Mouse (Mus musculus) heart, embryonic 12.5 days (tissue): ENCODE results near the gene Neb. TPM values are rescaled to one million over a fixed set of nuclear protein-coding genes. Genes with fewer than 3 reads are reported as not detected.

ENCODE experiments used
- ATAC-seq: fragments of 200-750 bp; cut with Nextera tagmentation; 2 replicates; pipeline ENCODE4 v1.8.0; 2017; ENCODE audit warnings: moderate TSS enrichment, moderate library complexity; ENCODE audit not compliant: insufficient number of reproducible peaks, low FRiP score
- H3K27ac ChIP-seq: fragments of 300-500 bp; sonication (generic); 2 replicates; pipeline ENCODE4 v1.5.1; 2016; ENCODE audit warnings: mild to moderate bottlenecking, moderate library complexity; ENCODE audit not compliant: poor library complexity, severe bottlenecking
- H3K27me3 ChIP-seq: fragments of 300-500 bp; sonication (generic); replicated peaks from 2 replicates; pipeline ENCODE4 v1.6.1; 2016; ENCODE audit warnings: mild to moderate bottlenecking, moderate library complexity
- H3K36me3 ChIP-seq: fragments of 300-500 bp; sonication (generic); 2 replicates; pipeline ENCODE4 v1.6.1; 2016; ENCODE audit warnings: mild to moderate bottlenecking, moderate library complexity
- H3K4me1 ChIP-seq: fragments of 300-500 bp; sonication (generic); replicated peaks from 2 replicates; pipeline ENCODE4 v1.6.1; 2016; ENCODE audit warnings: mild to moderate bottlenecking
- H3K4me2 ChIP-seq: fragments of 300-500 bp; sonication (generic); 2 replicates; pipeline ENCODE4 v1.6.1; 2016; ENCODE audit warnings: mild to moderate bottlenecking, moderate library complexity
- H3K4me3 ChIP-seq: fragments of 300-500 bp; sonication (generic); 2 replicates; pipeline ENCODE4 v1.5.1; 2016; ENCODE audit warnings: mild to moderate bottlenecking
- H3K9ac ChIP-seq: fragments of 300-500 bp; sonication (generic); 2 replicates; pipeline ENCODE4 v1.6.1; 2016; ENCODE audit warnings: mild to moderate bottlenecking, moderate library complexity
- H3K9me3 ChIP-seq: fragments of 300-500 bp; sonication (generic); replicated peaks from 2 replicates; pipeline ENCODE4 v1.6.1; 2016; ENCODE audit warnings: mild to moderate bottlenecking, moderate library complexity
- WGBS: fragments of 180-500 bp; shearing (Covaris S2); methylation state at CpG from one replicate; pipeline ENCODE4 v1.1.7; 2016; 5-methylcytosine and 5-hydroxymethylcytosine counted together
- polyA plus RNA-seq: library from polyadenylated mRNA; unstranded; fragments of >200 nt; fragmentation: Nextera tagmentation; extraction: Ambion mirVana; gene quantifications from 2 replicates; pipeline ENCODE4 v1.2.1, GENCODE M21; 2016

Gene Neb
- polyA plus RNA-seq, 1 experiment from 2014 or later: 2.0 TPM

GRCm38 (mm10) chr2:52419295-52419694 lies 41.0 kb upstream of the Neb start:
- Histone ChIP-seq H3K27ac (no peak overlapping the region), H3K4me3 (no peak overlapping the region), H3K9ac (no peak overlapping the region), H3K4me1 (peaks cover 42% of the 10 kb centered on the region), H3K27me3 (no peaks in the 10 kb centered on the region), H3K36me3 (peaks cover 19% of the 10 kb centered on the region), H3K4me2 (no peak overlapping the region), H3K9me3 (peaks cover 3% of the 10 kb centered on the region; the same call in 1 of the 2 replicates)
- 48% methylated on average over 6 of the region's 6 CpGs for WGBS
- no peak for ATAC-seq

- ATAC-seq: no peak
These were observed 34.3 kb upstream of the Neb start for GRCm38 (mm10) chr2:52412524-52413037.

GRCm38 (mm10) chr2:52406480-52406879 lies 28.2 kb upstream of the Neb start:
- WGBS: 90% methylated on average over 1 of the region's 1 CpGs
- Histone ChIP-seq H3K36me3 (peaks cover 77% of the 10 kb centered on the region), H3K27ac (no peak overlapping the region), H3K4me3 (no peak overlapping the region), H3K9me3 (peaks cover 16% of the 10 kb centered on the region), H3K4me1 (no peaks in the 10 kb centered on the region), H3K27me3 (no peaks in the 10 kb centered on the region), H3K4me2 (no peak overlapping the region), H3K9ac (no peak overlapping the region)
- no peak for ATAC-seq

More at GRCm38 (mm10) chr2:52412524-52413037, 34.3 kb upstream of the Neb start:
- H3K9ac ChIP-seq: no peak overlapping the region
- no peak overlapping the region for H3K27ac ChIP-seq
- no peak overlapping the region for H3K4me2 ChIP-seq
- H3K27me3 ChIP-seq: no peaks in the 10 kb centered on the region
- 94% methylated on average over 5 of the region's 5 CpGs for whole genome bisulfite sequencing
- peaks cover 70% of the 10 kb centered on the region for H3K36me3 ChIP-seq
- H3K9me3 ChIP-seq: peaks cover 19% of the 10 kb centered on the region
- H3K4me1 ChIP-seq: no peaks in the 10 kb centered on the region
- no peak overlapping the region for H3K4me3 ChIP-seq

GRCm38 (mm10) chr2:52405238-52405637 lies 27.0 kb upstream of the Neb start:
- no peaks in the 10 kb centered on the region for H3K4me1 ChIP-seq
- WGBS: 92% methylated on average over 5 of the region's 5 CpGs
- H3K27ac ChIP-seq: no peak overlapping the region
- peaks cover 6% of the 10 kb centered on the region; the same call in 1 of the 2 replicates for H3K9me3 ChIP-seq
- no peak overlapping the region for H3K4me3 ChIP-seq
- H3K4me2 ChIP-seq: no peak overlapping the region
- no peaks in the 10 kb centered on the region for H3K27me3 ChIP-seq
- peaks cover 69% of the 10 kb centered on the region for H3K36me3 ChIP-seq
- no peak overlapping the region for H3K9ac ChIP-seq
- ATAC-seq: no peak

- Histone ChIP-seq H3K9me3 (no peaks in the 10 kb centered on the region), H3K27me3 (no peaks in the 10 kb centered on the region), H3K4me1 (no peaks in the 10 kb centered on the region), H3K27ac (no peak overlapping the region), H3K4me2 (no peak overlapping the region), H3K4me3 (no peak overlapping the region), H3K9ac (no peak overlapping the region), H3K36me3 (peaks cover 6% of the 10 kb centered on the region)
- no peak for ATAC-seq
- 83% methylated on average over 5 of the region's 5 CpGs for WGBS
These were observed 16.3 kb upstream of the Neb start for GRCm38 (mm10) chr2:52394529-52394928.

- no peaks in the 10 kb centered on the region for H3K27me3 ChIP-seq
- H3K27ac ChIP-seq: no peak overlapping the region
- WGBS: 36% methylated on average over 2 of the region's 2 CpGs
- ATAC-seq: no peak
- no peaks in the 10 kb centered on the region for H3K9me3 ChIP-seq
- no peaks in the 10 kb centered on the region for H3K36me3 ChIP-seq
- H3K4me3 ChIP-seq: no peak overlapping the region
- H3K9ac ChIP-seq: no peak overlapping the region
- no peak overlapping the region for H3K4me2 ChIP-seq
- H3K4me1 ChIP-seq: peaks cover 15% of the 10 kb centered on the region
These were observed 12.2 kb upstream of the Neb start for GRCm38 (mm10) chr2:52390415-52390975.

- peaks cover 16% of the 10 kb centered on the region for H3K4me1 ChIP-seq
- no peaks in the 10 kb centered on the region for H3K27me3 ChIP-seq
- no peak for ATAC-seq
These were observed 11.7 kb upstream of the Neb start for GRCm38 (mm10) chr2:52389975-52390374.

GRCm38 (mm10) chr2:52386451-52386850 lies 8.2 kb upstream of the Neb start:
- no peaks in the 10 kb centered on the region for H3K36me3 ChIP-seq
- 0 out of 2 replicates have a peak, but pooled peaks have one; percentile 39 for ATAC-seq
- H3K4me2 ChIP-seq: no peak overlapping the region; the same call in 1 of the 2 replicates
- H3K9ac ChIP-seq: no peak overlapping the region
- H3K27ac ChIP-seq: peak overlapping the region; percentile 41; the same call in 1 of the 2 replicates
- no peaks in the 10 kb centered on the region for H3K27me3 ChIP-seq
- 46% methylated on average over 6 of the region's 6 CpGs for WGBS
- H3K4me1 ChIP-seq: peaks cover 16% of the 10 kb centered on the region
- no peak overlapping the region for H3K4me3 ChIP-seq
- H3K9me3 ChIP-seq: no peaks in the 10 kb centered on the region

More at GRCm38 (mm10) chr2:52389975-52390374, 11.7 kb upstream of the Neb start:
- Histone ChIP-seq H3K4me3 (no peak overlapping the region), H3K36me3 (no peaks in the 10 kb centered on the region), H3K27ac (no peak overlapping the region), H3K9me3 (no peaks in the 10 kb centered on the region), H3K9ac (no peak overlapping the region), H3K4me2 (no peak overlapping the region)
- 85% methylated on average over 3 of the region's 3 CpGs for WGBS

GRCm38 (mm10) chr2:52386037-52386436 lies 7.8 kb upstream of the Neb start:
- H3K4me3 ChIP-seq: no peak overlapping the region
- no peaks in the 10 kb centered on the region for H3K36me3 ChIP-seq
- peak overlapping the region; percentile 48 for H3K4me2 ChIP-seq
- H3K4me1 ChIP-seq: peaks cover 16% of the 10 kb centered on the region
- 39% methylated on average over 7 of the region's 7 CpGs for WGBS
- no peak for ATAC-seq
- peak overlapping the region; percentile 41 for H3K27ac ChIP-seq
- H3K9ac ChIP-seq: no peak overlapping the region
- no peaks in the 10 kb centered on the region for H3K27me3 ChIP-seq
- no peaks in the 10 kb centered on the region for H3K9me3 ChIP-seq

GRCm38 (mm10) chr2:52378848-52379261 lies 581 bp upstream of the Neb start:
- no peak overlapping the region for H3K9ac ChIP-seq
- H3K27me3 ChIP-seq: no peaks in the 10 kb centered on the region
- H3K4me1 ChIP-seq: no peaks in the 10 kb centered on the region; the same call in 1 of the 2 replicates
- H3K4me3 ChIP-seq: no peak overlapping the region
- peak overlapping the region; percentile 29; the same call in 1 of the 2 replicates for H3K4me2 ChIP-seq
- H3K9me3 ChIP-seq: no peaks in the 10 kb centered on the region
- ATAC-seq: peak; percentile 57; the same call in 1 of the 2 replicates
- no peak overlapping the region for H3K27ac ChIP-seq
- H3K36me3 ChIP-seq: no peaks in the 10 kb centered on the region
- 52% methylated on average over 10 of the region's 10 CpGs for WGBS

GRCm38 (mm10) chr2:52377706-52378447 lies 397 bp downstream of the Neb start:
- Histone ChIP-seq H3K9ac (no peak overlapping the region), H3K36me3 (no peaks in the 10 kb centered on the region), H3K4me1 (no peaks in the 10 kb centered on the region; the same call in 1 of the 2 replicates), H3K27ac (no peak overlapping the region), H3K4me3 (no peak overlapping the region), H3K9me3 (no peaks in the 10 kb centered on the region), H3K27me3 (no peaks in the 10 kb centered on the region), H3K4me2 (peak overlapping the region; percentile 29; the same call in 1 of the 2 replicates)
- ATAC-seq: no peak
- 42% methylated on average over 13 of the region's 13 CpGs for WGBS
